Mouse (Mus musculus) C2C12 (cell line): ENCODE measurements around the gene Tiam1. TPM values are rescaled to one million over a fixed set of nuclear protein-coding genes. Genes with fewer than 3 reads are reported as not detected.

Source experiments
- H3K27me3 ChIP-seq: one replicate; pipeline ENCODE4 v1.6.1; 2011; ENCODE audit not compliant: control insufficient read depth, insufficient read depth, insufficient read length
- H3K36me3 ChIP-seq: one replicate; pipeline ENCODE4 v1.6.1; 2011; ENCODE audit not compliant: control insufficient read depth, insufficient read depth
- H3K4me3 ChIP-seq: one replicate; pipeline ENCODE4 v1.5.1; 2011; ENCODE audit warnings: mild to moderate bottlenecking, control low read depth; ENCODE audit not compliant: poor library complexity, insufficient read depth, severe bottlenecking
- H3K79me2 ChIP-seq: one replicate; pipeline ENCODE4 v1.6.1; 2011; ENCODE audit not compliant: control insufficient read depth, insufficient read depth
- H3K79me3 ChIP-seq: one replicate; pipeline ENCODE4 v1.6.1; 2011; ENCODE audit warnings: low read depth, control low read depth
- H3ac ChIP-seq: one replicate; pipeline ENCODE3; 2011; ENCODE audit warnings: low read depth; ENCODE audit not compliant: control insufficient read depth, insufficient read length
- CEBPB ChIP-seq: IDR thresholded peaks from one replicate; pipeline ENCODE4 v1.6.1; 2011; ENCODE audit warnings: low read depth, mild to moderate bottlenecking, control low read depth, moderate library complexity
- CTCF ChIP-seq: IDR thresholded peaks from one replicate; pipeline ENCODE4 v1.5.1; 2011; ENCODE audit not compliant: control insufficient read depth, insufficient read depth, insufficient read length
- FOSL1 ChIP-seq: IDR thresholded peaks from one replicate; pipeline ENCODE4 v1.8.0; 2011; ENCODE audit warnings: mild to moderate bottlenecking, low read length; ENCODE audit not compliant: poor library complexity, insufficient read depth, severe bottlenecking
- MAX ChIP-seq: IDR thresholded peaks from one replicate; pipeline ENCODE4 v1.6.1; 2011; ENCODE audit warnings: mild to moderate bottlenecking, control low read depth
- MYOD1 ChIP-seq: IDR thresholded peaks from one replicate; pipeline ENCODE4 v1.6.1; 2011; ENCODE audit warnings: low read depth; ENCODE audit not compliant: control insufficient read depth, insufficient read length
- MYOG ChIP-seq: IDR thresholded peaks from one replicate; pipeline ENCODE4 v1.6.1; 2011; ENCODE audit not compliant: control insufficient read depth, insufficient read length; ENCODE audit errors: extremely low read depth
- USF1 ChIP-seq: IDR thresholded peaks from one replicate; pipeline ENCODE4 v1.6.1; 2011; ENCODE audit warnings: low read depth, mild to moderate bottlenecking, control low read depth, moderate library complexity
- polyA plus RNA-seq: library from polyadenylated mRNA; unstranded; fragments of >200 nt; fragmentation: generic; extraction: Trizol; gene quantifications from one replicate; pipeline ENCODE4 v1.2.1, GENCODE M21; 2012; ENCODE audit warnings: missing spikeins

Gene Tiam1
- polyA plus RNA-seq, 1 experiment = 6.9 TPM

DNA sequence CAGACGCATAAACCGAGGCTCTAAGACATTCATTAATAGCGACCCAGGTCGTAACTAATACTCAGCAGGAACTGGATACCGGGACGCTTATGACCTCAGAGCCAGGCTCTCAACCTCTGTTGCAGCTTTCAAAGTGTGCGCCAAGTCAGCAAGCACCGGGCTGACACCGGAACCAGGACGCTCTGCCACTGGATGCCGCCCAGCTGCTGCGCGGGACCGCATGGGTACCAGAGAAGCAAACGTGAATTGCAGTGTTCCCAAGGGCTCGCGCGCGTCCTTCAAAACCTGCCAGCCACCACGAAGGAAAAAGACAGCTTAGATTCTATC lies 1.4 kb downstream of the Tiam1 start:
- no peaks in the 10 kb centered on the region for H3K27me3 ChIP-seq
- no peaks in the 10 kb centered on the region for H3K79me2 ChIP-seq
- H3ac ChIP-seq = no peak overlapping the region
- no peaks in the 10 kb centered on the region for H3K36me3 ChIP-seq
- H3K4me3 ChIP-seq = no peak overlapping the region
- TF ChIP-seq MYOG = no peak
- H3K79me3 ChIP-seq = no peaks in the 10 kb centered on the region

DNA sequence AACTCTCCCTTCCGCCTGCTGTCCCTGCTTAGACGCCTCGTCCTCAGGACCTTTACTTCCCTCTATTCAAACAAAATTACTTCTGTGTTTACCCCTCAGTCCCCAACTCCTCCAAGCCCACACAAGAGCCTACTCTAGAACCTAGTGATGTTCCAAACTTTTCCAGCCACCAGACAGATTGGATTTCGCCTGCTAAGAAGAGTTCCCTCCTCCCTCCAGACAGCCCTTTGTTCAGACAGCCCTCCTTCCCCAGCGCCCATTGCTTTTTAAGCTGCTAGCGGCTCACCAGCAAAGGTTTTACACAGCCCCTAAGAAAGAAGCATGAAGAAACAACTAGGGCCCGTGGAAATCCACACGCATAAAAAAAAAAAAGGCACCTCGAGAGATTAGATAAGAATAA lies 2.0 kb downstream of the Tiam1 start:
- Histone ChIP-seq H3K36me3 (no peaks in the 10 kb centered on the region), H3K79me2 (no peaks in the 10 kb centered on the region), H3K79me3 (no peaks in the 10 kb centered on the region), H3K4me3 (no peak overlapping the region), H3K27me3 (no peaks in the 10 kb centered on the region), H3ac (no peak overlapping the region)
- TF ChIP-seq MAX (no peak), CEBPB (no peak), CTCF (no peak), MYOG (no peak), FOSL1 (no peak), USF1 (no peak), MYOD1 (no peak)

DNA sequence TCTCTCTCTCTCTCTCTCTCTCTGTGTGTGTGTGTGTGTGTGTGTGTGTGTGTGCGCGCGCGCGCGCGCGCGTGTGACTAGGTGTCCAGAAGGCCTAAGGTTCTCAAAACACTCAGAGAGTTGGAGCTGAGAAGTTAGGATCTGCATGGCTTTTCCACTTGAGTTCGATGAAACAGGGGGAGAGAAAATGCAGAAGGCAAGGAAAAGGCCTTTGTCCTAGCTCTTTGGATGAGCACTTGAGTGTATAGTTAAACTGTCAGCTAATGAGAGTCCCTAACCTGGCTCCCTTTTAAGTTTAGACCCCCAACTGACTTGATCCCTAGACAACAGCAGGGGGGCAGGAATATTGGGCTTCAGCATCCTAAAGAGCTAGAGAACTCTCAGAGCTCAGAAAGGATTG lies 3.0 kb downstream of the Tiam1 start:
- Histone ChIP-seq H3K27me3 (no peaks in the 10 kb centered on the region), H3K4me3 (no peak overlapping the region), H3K79me2 (no peaks in the 10 kb centered on the region), H3K79me3 (no peaks in the 10 kb centered on the region), H3ac (no peak overlapping the region), H3K36me3 (no peaks in the 10 kb centered on the region)
- TF ChIP-seq MYOD1 = no peak
- TF ChIP-seq CEBPB = no peak
- no peak for TF ChIP-seq MYOG
- TF ChIP-seq USF1 = no peak
- TF ChIP-seq CTCF = no peak
- TF ChIP-seq MAX = no peak
- TF ChIP-seq FOSL1 = no peak

DNA sequence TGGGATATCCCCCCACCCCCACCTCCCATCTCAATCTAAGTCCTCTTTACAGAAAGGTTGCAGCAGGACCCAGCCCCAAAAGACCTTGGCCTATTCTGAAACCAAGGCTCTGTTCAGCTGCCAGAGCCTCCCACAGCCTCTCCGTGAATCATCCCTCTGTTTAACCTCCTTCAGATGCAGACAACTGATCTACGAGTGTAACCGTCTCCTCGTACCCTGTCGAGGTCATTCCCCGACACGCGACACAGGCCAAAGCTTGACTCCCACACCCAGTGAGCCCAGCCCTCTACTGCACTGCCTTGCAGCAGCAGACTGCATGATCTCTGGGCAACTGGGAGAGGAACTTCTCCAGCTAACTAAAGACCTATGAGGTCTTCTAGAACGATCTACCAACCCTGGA lies 3.9 kb downstream of the Tiam1 start:
- Histone ChIP-seq H3K79me2 (no peaks in the 10 kb centered on the region), H3K27me3 (no peaks in the 10 kb centered on the region), H3K4me3 (no peak overlapping the region), H3ac (no peak overlapping the region), H3K36me3 (no peaks in the 10 kb centered on the region), H3K79me3 (no peaks in the 10 kb centered on the region)
- no peak for TF ChIP-seq MYOD1
- TF ChIP-seq FOSL1 = no peak
- no peak for TF ChIP-seq CEBPB
- no peak for TF ChIP-seq USF1
- no peak for TF ChIP-seq CTCF
- no peak for TF ChIP-seq MAX
- TF ChIP-seq MYOG = no peak

DNA sequence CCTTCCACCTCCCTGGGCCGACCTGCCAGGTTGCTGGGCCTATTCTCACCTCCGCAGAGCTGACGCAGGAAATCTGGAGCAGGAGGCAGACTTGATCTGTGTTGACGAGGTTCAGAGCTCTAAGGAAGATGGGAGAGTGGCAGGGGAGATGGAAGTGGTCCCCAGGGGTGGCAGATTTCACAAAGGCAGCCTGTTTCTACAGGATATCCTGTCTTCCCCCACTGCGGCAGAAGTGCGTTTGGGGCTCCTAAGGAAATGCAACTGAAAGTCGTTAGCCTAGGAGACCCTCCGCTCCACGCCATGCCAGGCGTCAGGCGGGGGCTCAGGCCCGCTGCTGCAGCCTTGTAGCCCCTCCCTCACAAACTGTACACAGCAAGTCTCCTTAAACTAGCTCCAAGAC lies 5.4 kb downstream of the Tiam1 start:
- no peak overlapping the region for H3K4me3 ChIP-seq
- no peak for TF ChIP-seq USF1
- no peak for TF ChIP-seq MYOG
- no peak for TF ChIP-seq MAX
- TF ChIP-seq MYOD1 = no peak
- TF ChIP-seq CEBPB = no peak
- no peak for TF ChIP-seq FOSL1
- no peak for TF ChIP-seq CTCF
- H3K79me2 ChIP-seq = no peaks in the 10 kb centered on the region
- H3K27me3 ChIP-seq = no peaks in the 10 kb centered on the region
- H3K79me3 ChIP-seq = no peaks in the 10 kb centered on the region
- no peaks in the 10 kb centered on the region for H3K36me3 ChIP-seq
- H3ac ChIP-seq = no peak overlapping the region

DNA sequence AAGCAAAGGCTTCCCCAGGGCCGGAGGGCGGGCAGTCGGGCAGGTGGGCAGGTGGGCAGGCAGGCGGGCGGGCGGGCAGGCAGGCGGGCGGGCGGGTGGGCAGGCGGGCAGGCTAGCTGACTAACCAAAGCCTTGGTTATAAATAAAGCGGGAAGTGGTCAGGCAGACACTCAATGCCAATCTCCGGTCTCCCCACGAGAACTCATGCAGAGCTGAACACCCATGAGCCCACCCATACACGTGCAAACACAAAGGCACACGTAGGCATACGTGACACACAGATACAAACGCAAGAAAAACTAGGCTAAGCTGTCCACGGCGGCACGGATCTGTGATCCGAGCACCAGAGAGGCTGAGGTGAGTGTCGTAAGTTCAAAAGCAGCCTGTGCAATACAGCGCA lies 6.4 kb downstream of the Tiam1 start:
- TF ChIP-seq USF1 = no peak
- H3K79me2 ChIP-seq = no peaks in the 10 kb centered on the region
- H3K4me3 ChIP-seq = no peak overlapping the region
- H3ac ChIP-seq = no peak overlapping the region
- no peaks in the 10 kb centered on the region for H3K27me3 ChIP-seq
- no peaks in the 10 kb centered on the region for H3K36me3 ChIP-seq
- H3K79me3 ChIP-seq = no peaks in the 10 kb centered on the region
